Mouse (Mus musculus) G1E (cell line): ENCODE results near the gene Pgap3.

ENCODE experiments used
- CTCF ChIP-seq: IDR thresholded peaks from 2 replicates; pipeline ENCODE4 v1.5.1; 2012; ENCODE audit warnings: low read depth, low read length, inconsistent platforms, mixed read lengths
- POLR2AphosphoS5 ChIP-seq: IDR thresholded peaks from 2 replicates; pipeline ENCODE4 v1.6.1; 2012; ENCODE audit warnings: low read depth, low read length, inconsistent platforms; ENCODE audit not compliant: insufficient replicate concordance
- TAL1 ChIP-seq: conservative IDR thresholded peaks from 2 replicates; pipeline ENCODE4 v1.6.1; 2012; ENCODE audit warnings: low read depth, low read length, inconsistent platforms, mixed read lengths

GRCm38 (mm10) chr11:98428436-98428835, 28.1 kb upstream of the Pgap3 start:
- TF ChIP-seq CTCF (no peak), TAL1 (no peak), POLR2AphosphoS5 (no peak)
